Mouse (Mus musculus): ENCODE measurements at regions not wholly inside any gene's neighbourhood (a gene's known extent, or its start where the extent isn't known, plus 50 kb on each side); places are given as distances from the start of the nearest gene placed in this dataset.
"Not testable (repeated sequence)": the region's sequence is repeated elsewhere in the genome, so short reads cannot be mapped to it uniquely, and the experiment has no call there.

GRCm38 (mm10) chr1:83835965-83836364, 428.0 kb upstream of the Sphkap start:
- no peak for DNase-seq (ENCODE audit: low spot score in 2 of 2)

- no peak for DNase-seq (ENCODE audit: low spot score in 2 of 2)
Measured at GRCm38 (mm10) chr1:83832946-83833345, 424.9 kb upstream of the Sphkap start.

- DNase-seq (ENCODE audit: low spot score in 2 of 2) = no peak
Measured at GRCm38 (mm10) chr1:83831900-83832535, 424.0 kb upstream of the Sphkap start.

GRCm38 (mm10) chr1:83830025-83830645, 422.1 kb upstream of the Sphkap start:
- DNase-seq (ENCODE audit: low spot score in 2 of 2) = no peak

- DNase-seq (ENCODE audit: low spot score in 2 of 2) = not testable (repeated sequence)
Measured at GRCm38 (mm10) chr1:83811162-83811561, 403.2 kb upstream of the Sphkap start.

GRCm38 (mm10) chr1:83808432-83808831, 400.4 kb upstream of the Sphkap start:
- no peak for DNase-seq (ENCODE audit: low spot score in 2 of 2)

GRCm38 (mm10) chr1:83803345-83804041, 395.5 kb upstream of the Sphkap start:
- DNase-seq (ENCODE audit: low spot score in 2 of 2) = no peak

- DNase-seq (ENCODE audit: low spot score in 2 of 2) = no peak
Measured at GRCm38 (mm10) chr1:83801759-83802158, 393.8 kb upstream of the Sphkap start.

- peak in 1 of 2 experiments; percentile 24 for DNase-seq (ENCODE audit: low spot score in 2 of 2)
Measured at GRCm38 (mm10) chr1:83796961-83797891, 389.2 kb upstream of the Sphkap start.

GRCm38 (mm10) chr1:83777151-83777550, 369.2 kb upstream of the Sphkap start:
- no peak for DNase-seq (ENCODE audit: low spot score in 2 of 2)

GRCm38 (mm10) chr1:83771160-83771559, 363.2 kb upstream of the Sphkap start:
- DNase-seq (ENCODE audit: low spot score in 2 of 2) = no peak

GRCm38 (mm10) chr1:83761499-83761898, 353.5 kb upstream of the Sphkap start:
- no peak for DNase-seq (ENCODE audit: low spot score in 2 of 2)

- DNase-seq (ENCODE audit: low spot score in 2 of 2) = no peak
Measured at GRCm38 (mm10) chr1:83756866-83757265, 348.9 kb upstream of the Sphkap start.

GRCm38 (mm10) chr1:83755336-83755735, 347.3 kb upstream of the Sphkap start:
- DNase-seq (ENCODE audit: low spot score in 2 of 2) = no peak

GRCm38 (mm10) chr1:83752976-83753375, 345.0 kb upstream of the Sphkap start:
- no peak for DNase-seq (ENCODE audit: low spot score in 2 of 2)

GRCm38 (mm10) chr1:83748974-83749373, 341.0 kb upstream of the Sphkap start:
- no peak for DNase-seq (ENCODE audit: low spot score in 2 of 2)

- no peak for DNase-seq (ENCODE audit: low spot score in 2 of 2)
Measured at GRCm38 (mm10) chr1:83748061-83748460, 340.1 kb upstream of the Sphkap start.

- no peak for DNase-seq (ENCODE audit: low spot score in 2 of 2)
Measured at GRCm38 (mm10) chr1:83747412-83747811, 339.4 kb upstream of the Sphkap start.

- peak; percentile 7 to 26 for DNase-seq (ENCODE audit: low spot score in 2 of 2)
Measured at GRCm38 (mm10) chr1:83746036-83746435, 338.0 kb upstream of the Sphkap start.

- DNase-seq (ENCODE audit: low spot score in 2 of 2) = no peak
Measured at GRCm38 (mm10) chr1:83736428-83737117, 328.6 kb upstream of the Sphkap start.

GRCm38 (mm10) chr1:83731682-83732081, 323.7 kb upstream of the Sphkap start:
- DNase-seq (ENCODE audit: low spot score in 2 of 2) = no peak
